Mouse (Mus musculus): ENCODE results near the gene Agbl5. TPM values are rescaled to one million over a fixed set of nuclear protein-coding genes. Genes with fewer than 3 reads are reported as not detected.

Agbl5 gene
- polyA plus RNA-seq, 1 experiment, result 20.0 TPM

GRCm38 (mm10) chr5:30919831-30920614, 31.5 kb downstream of the Agbl5 start:
- no peak for DNase-seq (ENCODE audit: low read depth)

GRCm38 (mm10) chr5:30920621-30921020, 32.1 kb downstream of the Agbl5 start:
- no peak for DNase-seq (ENCODE audit: low read depth)

- no peak for DNase-seq (ENCODE audit: low read depth)
Observed at GRCm38 (mm10) chr5:30921256-30922033, 33.0 kb downstream of the Agbl5 start, which contains the start of gene Khk. Gene Khk (plus strand): TSS chr5:30921431.

- no peak for DNase-seq (ENCODE audit: low read depth)
Observed at GRCm38 (mm10) chr5:30922581-30923041, 34.1 kb downstream of the Agbl5 start.

GRCm38 (mm10) chr5:30923119-30923518, 34.6 kb downstream of the Agbl5 start:
- DNase-seq (ENCODE audit: low read depth), result no peak

GRCm38 (mm10) chr5:30924614-30925013, 36.1 kb downstream of the Agbl5 start:
- DNase-seq (ENCODE audit: low read depth), result no peak

- no peak for DNase-seq (ENCODE audit: low read depth)
Observed at GRCm38 (mm10) chr5:30925217-30925616, 36.7 kb downstream of the Agbl5 start.

GRCm38 (mm10) chr5:30926073-30926472, 37.6 kb downstream of the Agbl5 start:
- no peak for DNase-seq (ENCODE audit: low read depth)

- no peak for DNase-seq (ENCODE audit: low read depth)
Observed at GRCm38 (mm10) chr5:30927945-30928529, 39.5 kb downstream of the Agbl5 start.

- DNase-seq (ENCODE audit: low read depth), result no peak
Observed at GRCm38 (mm10) chr5:30930121-30930520, 41.6 kb downstream of the Agbl5 start.

GRCm38 (mm10) chr5:30930846-30931245, 42.4 kb downstream of the Agbl5 start:
- DNase-seq (ENCODE audit: low read depth), result no peak

GRCm38 (mm10) chr5:30931378-30931777, 42.9 kb downstream of the Agbl5 start:
- DNase-seq (ENCODE audit: low read depth), result no peak

GRCm38 (mm10) chr5:30933705-30934104, 45.2 kb downstream of the Agbl5 start:
- no peak for DNase-seq (ENCODE audit: low read depth)

- no peak for DNase-seq (ENCODE audit: low read depth)
Observed at GRCm38 (mm10) chr5:30934725-30935461, 46.4 kb downstream of the Agbl5 start.

GRCm38 (mm10) chr5:30943004-30943403, 54.5 kb downstream of the Agbl5 start:
- DNase-seq (ENCODE audit: low read depth), result no peak

- DNase-seq (ENCODE audit: low read depth), result no peak
Observed at GRCm38 (mm10) chr5:30944344-30944743, 55.9 kb downstream of the Agbl5 start.

- no peak for DNase-seq (ENCODE audit: low read depth)
Observed at GRCm38 (mm10) chr5:30944956-30945781, 56.7 kb downstream of the Agbl5 start, which contains the start of gene Cgref1. Gene Cgref1 (minus strand): TSS chr5:30945591.

GRCm38 (mm10) chr5:30948620-30949019, 60.1 kb downstream of the Agbl5 start:
- no peak for DNase-seq (ENCODE audit: low read depth)

GRCm38 (mm10) chr5:30949654-30950326, 61.3 kb downstream of the Agbl5 start:
- no peak for DNase-seq (ENCODE audit: low read depth)

GRCm38 (mm10) chr5:30950451-30950850, 62.0 kb downstream of the Agbl5 start:
- no peak for DNase-seq (ENCODE audit: low read depth)
